Mouse (Mus musculus): Measurements from ENCODE around the gene Atp6v0e2. TPM values are rescaled to one million over a fixed set of nuclear protein-coding genes. Genes with fewer than 3 reads are reported as not detected.

The Atp6v0e2 gene
- total and polyA plus RNA-seq, 2 experiments from 2014 or later = 10.5 to 13.0 TPM

- DNase-seq (ENCODE audit: low spot score) = peak; percentile 90
- H3K4me2 ChIP-seq (ENCODE audit: low read depth, low read length) = peak overlapping the region; percentile 62
- peak overlapping the region; percentile 58 for H3K4me3 ChIP-seq (ENCODE audit: low read depth, low read length)
- no peaks in the 10 kb centered on the region; the same call in none of the 2 replicates for H3K36me3 ChIP-seq (replicated peaks; ENCODE audit: control insufficient read depth, insufficient read depth, low read length)
- peak overlapping the region; percentile 96 for H3K27ac ChIP-seq (ENCODE audit: low read depth)
- H3K9me3 ChIP-seq (replicated peaks; ENCODE audit: control insufficient read depth, low read length) = no peaks in the 10 kb centered on the region
- 31% methylated on average over 13 of the region's 14 CpGs for WGBS
- peak; percentile 80 for ATAC-seq (ENCODE audit: insufficient read depth, low read depth)
- H3K4me1 ChIP-seq (ENCODE audit: control insufficient read depth, insufficient read depth) = 0 out of 2 replicates have a peak, but pooled peaks cover 12% of the 10 kb centered on the region
- H3K27me3 ChIP-seq (ENCODE audit: control insufficient read depth, insufficient read depth, low read length) = no peaks in the 10 kb centered on the region
- TF ChIP-seq EP300 (IDR thresholded peaks at IDR 0.05; ENCODE audit: low read depth) (no peak), CTCF (IDR thresholded peaks at IDR 0.05; ENCODE audit: low read depth) (no peak)
- H3K9ac ChIP-seq (replicated peaks; ENCODE audit: low read depth, low read length) = peak overlapping the region; percentile 56
Measured at GRCm38 (mm10) chr6:48555104-48555890, 17.9 kb downstream of the Atp6v0e2 start.

- TF ChIP-seq CTCF (IDR thresholded peaks at IDR 0.05; ENCODE audit: low read depth) = no peak
- TF ChIP-seq EP300 (IDR thresholded peaks at IDR 0.05; ENCODE audit: low read depth) = no peak
- Histone ChIP-seq H3K4me3 (ENCODE audit: low read depth, low read length) (no peak overlapping the region), H3K4me1 (ENCODE audit: control insufficient read depth, insufficient read depth) (0 out of 2 replicates have a peak, but pooled peaks cover 12% of the 10 kb centered on the region), H3K27ac (ENCODE audit: low read depth) (peak overlapping the region; percentile 96; the same call in 1 of the 2 replicates), H3K4me2 (ENCODE audit: low read depth, low read length) (no peak overlapping the region), H3K36me3 (replicated peaks; ENCODE audit: control insufficient read depth, insufficient read depth, low read length) (no peaks in the 10 kb centered on the region; the same call in none of the 2 replicates), H3K9ac (replicated peaks; ENCODE audit: low read depth, low read length) (no peak overlapping the region), H3K9me3 (replicated peaks; ENCODE audit: control insufficient read depth, low read length) (no peaks in the 10 kb centered on the region), H3K27me3 (ENCODE audit: control insufficient read depth, insufficient read depth, low read length) (no peaks in the 10 kb centered on the region)
- DNase-seq (ENCODE audit: low spot score) = no peak
- 91% methylated on average over 3 of the region's 3 CpGs for WGBS
- no peak for ATAC-seq (ENCODE audit: insufficient read depth, low read depth)
Measured at GRCm38 (mm10) chr6:48555956-48556355, 18.5 kb downstream of the Atp6v0e2 start.

GRCm38 (mm10) chr6:48565693-48566310 lies 28.4 kb downstream of the Atp6v0e2 start:
- DNase-seq (ENCODE audit: low spot score) (no peak), ATAC-seq (ENCODE audit: insufficient read depth, low read depth) (no peak)
- TF ChIP-seq CTCF (IDR thresholded peaks at IDR 0.05; ENCODE audit: low read depth) (no peak), EP300 (IDR thresholded peaks at IDR 0.05; ENCODE audit: low read depth) (no peak)
- Histone ChIP-seq H3K9ac (replicated peaks; ENCODE audit: low read depth, low read length) (no peak overlapping the region), H3K27me3 (ENCODE audit: control insufficient read depth, insufficient read depth, low read length) (no peaks in the 10 kb centered on the region), H3K27ac (ENCODE audit: low read depth) (no peak overlapping the region), H3K36me3 (replicated peaks; ENCODE audit: control insufficient read depth, insufficient read depth, low read length) (no peaks in the 10 kb centered on the region), H3K4me1 (ENCODE audit: control insufficient read depth, insufficient read depth) (peaks cover 26% of the 10 kb centered on the region), H3K9me3 (replicated peaks; ENCODE audit: control insufficient read depth, low read length) (no peaks in the 10 kb centered on the region), H3K4me2 (ENCODE audit: low read depth, low read length) (no peak overlapping the region), H3K4me3 (ENCODE audit: low read depth, low read length) (no peak overlapping the region)
- WGBS = 75% methylated on average over 4 of the region's 4 CpGs

GRCm38 (mm10) chr6:48566312-48566711 lies 28.9 kb downstream of the Atp6v0e2 start:
- no peaks in the 10 kb centered on the region for H3K9me3 ChIP-seq (replicated peaks; ENCODE audit: control insufficient read depth, low read length)
- no peaks in the 10 kb centered on the region for H3K36me3 ChIP-seq (replicated peaks; ENCODE audit: control insufficient read depth, insufficient read depth, low read length)
- H3K27me3 ChIP-seq (ENCODE audit: control insufficient read depth, insufficient read depth, low read length) = no peaks in the 10 kb centered on the region
- ATAC-seq (ENCODE audit: insufficient read depth, low read depth) (peak; percentile 68), DNase-seq (ENCODE audit: low spot score) (peak; percentile 60)
- 0 out of 2 replicates have a peak overlapping the region, but pooled peaks have one; percentile 0 for H3K27ac ChIP-seq (ENCODE audit: low read depth)
- no peak overlapping the region for H3K4me2 ChIP-seq (ENCODE audit: low read depth, low read length)
- peaks cover 26% of the 10 kb centered on the region for H3K4me1 ChIP-seq (ENCODE audit: control insufficient read depth, insufficient read depth)
- TF ChIP-seq EP300 (IDR thresholded peaks at IDR 0.05; ENCODE audit: low read depth) (no peak), CTCF (IDR thresholded peaks at IDR 0.05; ENCODE audit: low read depth) (no peak)
- H3K4me3 ChIP-seq (ENCODE audit: low read depth, low read length) = no peak overlapping the region
- WGBS = 3% methylated on average over 5 of the region's 5 CpGs
- no peak overlapping the region for H3K9ac ChIP-seq (replicated peaks; ENCODE audit: low read depth, low read length)

- 16% methylated on average over 21 of the region's 21 CpGs for WGBS
- H3K4me2 ChIP-seq (ENCODE audit: low read depth, low read length) = peak overlapping the region; percentile 59
Measured at GRCm38 (mm10) chr6:48568036-48568984, 30.9 kb downstream of the Atp6v0e2 start.

More at GRCm38 (mm10) chr6:48568036-48568984, 30.9 kb downstream of the Atp6v0e2 start:
- ATAC-seq (ENCODE audit: insufficient read depth, low read depth) (peak; percentile 75), DNase-seq (ENCODE audit: low spot score) (peak; percentile 83)
- Histone ChIP-seq H3K4me1 (ENCODE audit: control insufficient read depth, insufficient read depth) (peaks cover 26% of the 10 kb centered on the region), H3K9me3 (replicated peaks; ENCODE audit: control insufficient read depth, low read length) (no peaks in the 10 kb centered on the region), H3K27me3 (ENCODE audit: control insufficient read depth, insufficient read depth, low read length) (no peaks in the 10 kb centered on the region), H3K27ac (ENCODE audit: low read depth) (peak overlapping the region; percentile 67), H3K4me3 (ENCODE audit: low read depth, low read length) (peak overlapping the region; percentile 18), H3K9ac (replicated peaks; ENCODE audit: low read depth, low read length) (peak overlapping the region; percentile 22; the same call in 1 of the 2 replicates), H3K36me3 (replicated peaks; ENCODE audit: control insufficient read depth, insufficient read depth, low read length) (no peaks in the 10 kb centered on the region)
- no peak for TF ChIP-seq CTCF (IDR thresholded peaks at IDR 0.05; ENCODE audit: low read depth)
- TF ChIP-seq EP300 (IDR thresholded peaks at IDR 0.05; ENCODE audit: low read depth) = no peak
